ENCODE assay signal across 9 mouse cellular contexts in genomic region chr11:101784072-101784471, GRCm38 (mm10). TPM values are rescaled to one million over a fixed set of nuclear protein-coding genes. Genes with fewer than 3 reads are reported as not detected.
A peak's percentile ranks its signal among the peaks of the same experiment; 100 is the strongest.
DNase-seq lines count a peak whose midpoint lies in the region; ATAC-seq and TF ChIP-seq lines count a peak whose summit lies in the region.
"Had no signal": no experiment of that assay in that cellular context is flagged by ENCODE, and none has a peak within 500 bp of the region (broad histone marks: within the 10 kb centered on the region; RNA-seq: fewer than 3 reads in every experiment).

No protein-coding gene starts in this region.

- no peak for ATAC-seq in intestine, embryonic 14.5 days (replicated peaks; ENCODE audit: low FRiP score, low TSS enrichment, low read depth)
- ATAC-seq in neural tube, embryonic 11.5 days (ENCODE audit: insufficient read depth, low FRiP score, low TSS enrichment): no peak

- 9% methylated on average over 17 of the region's 19 CpGs for WGBS in kidney, adult 2 months
- WGBS in intestine, embryonic 14.5 days: 1% methylated on average over 15 of the region's 19 CpGs
- under 1% methylated on average over 17 of the region's 19 CpGs for whole genome bisulfite sequencing in neural tube, embryonic 11.5 days

- H3K9me3 ChIP-seq in intestine, embryonic 14.5 days (ENCODE audit: control insufficient read depth, low read length): no peaks in the 10 kb centered on the region
- no peaks in the 10 kb centered on the region for H3K9me3 ChIP-seq in neural tube, embryonic 11.5 days (ENCODE audit: control insufficient read depth, low read length)

- H3K27me3 ChIP-seq in kidney, adult 2 months (replicated peaks; ENCODE audit: control insufficient read depth, insufficient read depth, low read length): 0 out of 2 replicates have a peak, but pooled peaks cover 2% of the 10 kb centered on the region
- H3K27me3 ChIP-seq in intestine, embryonic 14.5 days (replicated peaks; ENCODE audit: control insufficient read depth, insufficient read depth, low read length): peaks cover 70% of the 10 kb centered on the region
- peaks cover 54% of the 10 kb centered on the region for H3K27me3 ChIP-seq in neural tube, embryonic 11.5 days (ENCODE audit: control insufficient read depth, insufficient read depth, low read length)

- no peak overlapping the region for H3K27ac ChIP-seq in kidney, adult 2 months (ENCODE audit: insufficient read depth, low read depth, low read length)
- peak overlapping the region; percentile 65; the same call in 1 of the 2 replicates for H3K27ac ChIP-seq in intestine, embryonic 14.5 days (ENCODE audit: low read depth)
- no peak overlapping the region for H3K27ac ChIP-seq in neural tube, embryonic 11.5 days (ENCODE audit: low read depth, low read length)

- peaks cover 3% of the 10 kb centered on the region; the same call in 1 of the 2 replicates for H3K4me1 ChIP-seq in kidney, adult 2 months (ENCODE audit: control insufficient read depth, insufficient read depth, low read length)
- peaks cover 17% of the 10 kb centered on the region for H3K4me1 ChIP-seq in intestine, embryonic 14.5 days (replicated peaks; ENCODE audit: control insufficient read depth, insufficient read depth, low read length)
- peaks cover 17% of the 10 kb centered on the region for H3K4me1 ChIP-seq in neural tube, embryonic 11.5 days (ENCODE audit: control insufficient read depth, insufficient read depth, low read length)

- TF ChIP-seq CTCF in kidney, adult 2 months (conservative IDR thresholded peaks at IDR 0.05; ENCODE audit: insufficient read depth, insufficient read length, low read depth, low read length): no peak

- TF ChIP-seq POLR2A in kidney, adult 2 months (IDR thresholded peaks at IDR 0.05; ENCODE audit: low read depth, low read length): no peak

- no peak for DNase-seq in kidney, adult 2 months
- DNase-seq in kidney, postnatal 14 days: no peak
- DNase-seq in embryo, embryonic 10.5 days (ENCODE audit: low spot score): peak; percentile 37
- no peak for DNase-seq in intestine, embryonic 14.5 days (ENCODE audit: low spot score)
- DNase-seq in neural tube, embryonic 11.5 days (ENCODE audit: low spot score): no peak
- no peak for DNase-seq in ovary, postnatal 10 days (ENCODE audit: low spot score)
- DNase-seq in layer of hippocampus, postnatal 36 days: no peak
- no peak for DNase-seq in layer of hippocampus, adult 8-10 months (ENCODE audit: low spot score in 2 of 2)

- H3K4me3 ChIP-seq in kidney, adult 2 months (ENCODE audit: insufficient read depth, low read depth, low read length): 0 out of 2 replicates have a peak overlapping the region, but pooled peaks have one; percentile 4
- peak overlapping the region; percentile 49 for H3K4me3 ChIP-seq in intestine, embryonic 14.5 days (ENCODE audit: low read depth, low read length)
- H3K4me3 ChIP-seq in neural tube, embryonic 11.5 days (ENCODE audit: low read depth, low read length): peak overlapping the region; percentile 46

- peak overlapping the region; percentile 97 for H3K4me2 ChIP-seq in intestine, embryonic 14.5 days (ENCODE audit: low read length)
- peak overlapping the region; percentile 92 for H3K4me2 ChIP-seq in neural tube, embryonic 11.5 days (ENCODE audit: low read depth)

- peak overlapping the region; percentile 55 for H3K9ac ChIP-seq in intestine, embryonic 14.5 days (ENCODE audit: low read length)
- H3K9ac ChIP-seq in neural tube, embryonic 11.5 days (ENCODE audit: low read length): peak overlapping the region; percentile 56

- H3K36me3 ChIP-seq in kidney, adult 2 months (ENCODE audit: control insufficient read depth, insufficient read depth, low read length): no peaks in the 10 kb centered on the region
- H3K36me3 ChIP-seq in intestine, embryonic 14.5 days (ENCODE audit: control insufficient read depth, insufficient read depth, low read length): no peaks in the 10 kb centered on the region
- H3K36me3 ChIP-seq in neural tube, embryonic 11.5 days (ENCODE audit: control insufficient read depth, insufficient read depth, low read length): no peaks in the 10 kb centered on the region

RNA-seq across cellular contexts. Expression of gene Etv4, which starts 1.1 kb away (rescaled TPM):
- 1.1 and 1.3 TPM in 2 replicates for polyA plus RNA-seq in kidney, adult 2 months (2012; rRNA removed)
- 5.5 and 6.2 TPM in 2 replicates for polyA plus RNA-seq in intestine, embryonic 14.5 days (2014; fragmentation: Nextera tagmentation; extraction: Ambion mirVana)
- 8.4 and 9.4 TPM in 2 replicates for polyA plus RNA-seq in neural tube, embryonic 11.5 days (2014; fragmentation: Nextera tagmentation; extraction: Ambion mirVana)
- 10 to 100 TPM; 15.1 to 16.3 TPM for total RNA-seq in layer of hippocampus, postnatal 36 days (2021)
- 10 to 100 TPM in 3 of 4 experiments, 1 to 10 TPM in 1; 9.8 to 17.3 (median 12.6) TPM for total RNA-seq in layer of hippocampus, adult 8-10 months (2022)
- total RNA-seq: neutrophil, adult 5-6 weeks had no signal

RNA-seq across cellular contexts. Expression of gene Dhx8, which starts 51.4 kb away (rescaled TPM):
- 9.8 and 10.6 TPM in 2 replicates for polyA plus RNA-seq in kidney, adult 2 months (2012; rRNA removed)
- 28.3 and 35.3 TPM in 2 replicates for polyA plus RNA-seq in intestine, embryonic 14.5 days (2014; fragmentation: Nextera tagmentation; extraction: Ambion mirVana)
- 43.3 and 46.7 TPM in 2 replicates for polyA plus RNA-seq in neural tube, embryonic 11.5 days (2014; fragmentation: Nextera tagmentation; extraction: Ambion mirVana)
- total RNA-seq in layer of hippocampus, postnatal 36 days (2021): 10 to 100 TPM; 35.6 to 40.4 TPM
- total RNA-seq in layer of hippocampus, adult 8-10 months (2022): 10 to 100 TPM; 31.2 to 38.3 (median 35.3) TPM
